Mouse (Mus musculus) MEL (cell line): ENCODE measurements around the gene Chek1. TPM values are rescaled to one million over a fixed set of nuclear protein-coding genes. Genes with fewer than 3 reads are reported as not detected.
A peak's percentile ranks its signal among the peaks of the same experiment; 100 is the strongest.

Experiments
- DNase-seq: peaks from one replicate; pipeline ENCODE4 v3.0.0; 2011; ENCODE audit warnings: low read depth, low spot score
- H3K27ac ChIP-seq: 2 replicates; pipeline ENCODE4 v1.5.1; 2012; ENCODE audit warnings: low read depth, mild to moderate bottlenecking, control low read depth, low read length, moderate library complexity; ENCODE audit not compliant: control insufficient read depth
- H3K27me3 ChIP-seq, 2 experiments: fragments of 150-350 bp in 1 of 2; sonication (generic) in 1 of 2; 2 replicates each; pipeline ENCODE4 v1.6.1; 2012; ENCODE audit warnings: low read length in 2 of 2, mild to moderate bottlenecking in 2 of 2, improper control_type of control experiment in 1 of 2, moderate library complexity in 1 of 2; ENCODE audit not compliant: insufficient read depth in 2 of 2, control insufficient read depth in 1 of 2
- H3K36me3 ChIP-seq, 2 experiments: 2 replicates each; pipeline ENCODE4 v1.6.1; 2012 to 2014; ENCODE audit warnings: low read length in 2 of 2, improper control_type of control experiment in 1 of 2, inconsistent platforms in 1 of 2, mild to moderate bottlenecking in 1 of 2; ENCODE audit not compliant: insufficient read depth in 2 of 2, control insufficient read depth in 1 of 2
- H3K4me1 ChIP-seq, 2 experiments: fragments of 150-350 bp in 1 of 2; sonication (generic) in 1 of 2; 2 replicates each; pipeline ENCODE4 v1.6.1; 2012; ENCODE audit warnings: low read length in 2 of 2, improper control_type of control experiment in 1 of 2, mild to moderate bottlenecking in 1 of 2; ENCODE audit not compliant: insufficient read depth in 2 of 2, control insufficient read depth in 1 of 2
- H3K4me3 ChIP-seq, 2 experiments: fragments of 150-350 bp in 1 of 2; sonication (generic) in 1 of 2; 2 replicates each; pipeline ENCODE4 v1.5.1; 2012; ENCODE audit warnings: low read depth in 2 of 2, low read length in 2 of 2, mild to moderate bottlenecking in 2 of 2, moderate library complexity in 2 of 2, control low read depth in 1 of 2, improper control_type of control experiment in 1 of 2; ENCODE audit not compliant: control insufficient read depth in 1 of 2, insufficient read depth in 1 of 2
- H3K79me2 ChIP-seq: 2 replicates; pipeline ENCODE4 v1.6.1; 2012; ENCODE audit warnings: mild to moderate bottlenecking, low read length, moderate library complexity; ENCODE audit not compliant: control insufficient read depth, poor library complexity, insufficient read depth
- H3K9ac ChIP-seq: 2 replicates; pipeline ENCODE4 v1.6.1; 2012; ENCODE audit warnings: low read depth, mild to moderate bottlenecking, control low read depth, low read length, moderate library complexity; ENCODE audit not compliant: control insufficient read depth, poor library complexity, severe bottlenecking
- H3K9me3 ChIP-seq: fragments of 150-350 bp; sonication (generic); replicated peaks from 2 replicates; pipeline ENCODE4 v1.6.1; 2012; ENCODE audit warnings: mild to moderate bottlenecking, low read length, improper control_type of control experiment, moderate library complexity; ENCODE audit not compliant: insufficient read depth
- BHLHE40 ChIP-seq: IDR thresholded peaks from 2 replicates; pipeline ENCODE4 v1.6.1; 2012; ENCODE audit warnings: low read depth, mild to moderate bottlenecking, inconsistent platforms, low read length, improper control_type of control experiment, borderline replicate concordance
- CHD1 ChIP-seq: IDR thresholded peaks from 2 replicates; pipeline ENCODE4 v1.6.1; 2012; ENCODE audit warnings: low read depth, mild to moderate bottlenecking, inconsistent platforms, low read length, improper control_type of control experiment
- CHD2 ChIP-seq: IDR thresholded peaks from 2 replicates; pipeline ENCODE4 v1.6.1; 2011; ENCODE audit warnings: low read length, improper control_type of control experiment
- CTCF ChIP-seq, 3 experiments: IDR thresholded peaks in 2 of 3; conservative IDR thresholded peaks in 1 of 3; 2 replicates each; pipeline ENCODE4 v1.5.1; 2011 to 2012; ENCODE audit warnings: low read length in 3 of 3, low read depth in 2 of 3, mild to moderate bottlenecking in 2 of 3, improper control_type of control experiment in 1 of 3, inconsistent platforms in 1 of 3, mixed read lengths in 1 of 3, moderate library complexity in 1 of 3; ENCODE audit not compliant: control insufficient read depth in 1 of 3, insufficient read depth in 1 of 3, poor library complexity in 1 of 3, severe bottlenecking in 1 of 3
- ELF1 ChIP-seq: IDR thresholded peaks from 2 replicates; pipeline ENCODE4 v1.6.1; 2014; ENCODE audit warnings: low read depth, mild to moderate bottlenecking, inconsistent platforms, low read length, improper control_type of control experiment, moderate library complexity
- EP300 ChIP-seq, 2 experiments: IDR thresholded peaks; 2 replicates each; pipeline ENCODE4 v1.6.1; 2011; ENCODE audit warnings: improper control_type of control experiment in 2 of 2, low read length in 2 of 2, low read depth in 1 of 2, mild to moderate bottlenecking in 1 of 2
- GABPA ChIP-seq: IDR thresholded peaks from 2 replicates; pipeline ENCODE4 v1.6.1; 2012; ENCODE audit warnings: low read depth, mild to moderate bottlenecking, inconsistent platforms, low read length, improper control_type of control experiment, moderate library complexity
- GATA1 ChIP-seq: IDR thresholded peaks from 2 replicates; pipeline ENCODE4 v1.6.1; 2011; ENCODE audit warnings: low read depth, low read length, improper control_type of control experiment
- JUND ChIP-seq: IDR thresholded peaks from 2 replicates; pipeline ENCODE4 v1.6.1; 2011; ENCODE audit warnings: low read depth, mild to moderate bottlenecking, improper control_type of control experiment, low read length
- KAT2A ChIP-seq: conservative IDR thresholded peaks from 2 replicates; pipeline ENCODE4 v1.6.1; 2012; ENCODE audit warnings: low read depth, low read length, improper control_type of control experiment, inconsistent platforms
- MXI1 ChIP-seq: IDR thresholded peaks from 2 replicates; pipeline ENCODE4 v1.6.1; 2011; ENCODE audit warnings: mild to moderate bottlenecking, low read depth, low read length, improper control_type of control experiment
- MYB ChIP-seq: IDR thresholded peaks from 2 replicates; pipeline ENCODE4 v1.6.1; 2011; ENCODE audit warnings: mild to moderate bottlenecking, low read depth, low read length, improper control_type of control experiment
- NELFE ChIP-seq: IDR thresholded peaks from 2 replicates; pipeline ENCODE4 v1.6.1; 2011; ENCODE audit warnings: low read depth, low read length, improper control_type of control experiment
- POLR2AphosphoS2 ChIP-seq: IDR thresholded peaks from 2 replicates; pipeline ENCODE4 v1.6.1; 2011; ENCODE audit warnings: low read length, improper control_type of control experiment
- SIN3A ChIP-seq: IDR thresholded peaks from 2 replicates; pipeline ENCODE4 v1.6.1; 2012; ENCODE audit warnings: low read length, improper control_type of control experiment, inconsistent platforms
- TAL1 ChIP-seq: IDR thresholded peaks from 2 replicates; pipeline ENCODE4 v1.6.1; 2012; ENCODE audit warnings: mild to moderate bottlenecking, inconsistent platforms, low read length, moderate library complexity, mixed read lengths
- TBP ChIP-seq: IDR thresholded peaks from 2 replicates; pipeline ENCODE4 v1.8.0; 2011; ENCODE audit warnings: low read depth, low read length, improper control_type of control experiment
- TCF12 ChIP-seq: IDR thresholded peaks from 2 replicates; pipeline ENCODE4 v1.6.1; 2014; ENCODE audit warnings: low read depth, mild to moderate bottlenecking, inconsistent platforms, low read length, improper control_type of control experiment, moderate library complexity
- UBTF ChIP-seq: IDR thresholded peaks from 2 replicates; pipeline ENCODE4 v1.6.1; 2012; ENCODE audit warnings: low read depth, mild to moderate bottlenecking, inconsistent platforms, low read length, improper control_type of control experiment, moderate library complexity, borderline replicate concordance; ENCODE audit not compliant: insufficient read depth
- USF1 ChIP-seq: IDR thresholded peaks from 2 replicates; pipeline ENCODE4 v1.6.1; 2014; ENCODE audit warnings: low read depth, mild to moderate bottlenecking, inconsistent platforms, low read length, improper control_type of control experiment, moderate library complexity
- ZC3H11A ChIP-seq: IDR thresholded peaks from 2 replicates; pipeline ENCODE4 v1.6.1; 2012; ENCODE audit warnings: low read depth, mild to moderate bottlenecking, inconsistent platforms, low read length, improper control_type of control experiment
- polyA plus RNA-seq, 2 experiments: library from polyadenylated mRNA; stranded (reverse) in 1 of 2; unstranded in 1 of 2; fragments of >175 nt in 1 of 2; fragments of >200 nt in 1 of 2; gene quantifications; 2 replicates each; pipeline versions ENCODE4 v1.2.1 to v1.2.4; 2012; ENCODE audit warnings: low replicate concordance in 2 of 2, low read depth in 1 of 2; ENCODE audit not compliant: insufficient read length in 2 of 2, insufficient read depth in 1 of 2, missing spikeins in 1 of 2
- total RNA-seq: library from RNA; depleted of rRNA; stranded (reverse); fragments of 300-350 nt; gene quantifications from 2 replicates; pipeline ENCODE4 v1.2.3, GENCODE M21; 2012; rRNA removed

The Chek1 gene
- total and polyA plus RNA-seq, 3 experiments, result 31.1 to 33.3 TPM; not detected in 1

DNA sequence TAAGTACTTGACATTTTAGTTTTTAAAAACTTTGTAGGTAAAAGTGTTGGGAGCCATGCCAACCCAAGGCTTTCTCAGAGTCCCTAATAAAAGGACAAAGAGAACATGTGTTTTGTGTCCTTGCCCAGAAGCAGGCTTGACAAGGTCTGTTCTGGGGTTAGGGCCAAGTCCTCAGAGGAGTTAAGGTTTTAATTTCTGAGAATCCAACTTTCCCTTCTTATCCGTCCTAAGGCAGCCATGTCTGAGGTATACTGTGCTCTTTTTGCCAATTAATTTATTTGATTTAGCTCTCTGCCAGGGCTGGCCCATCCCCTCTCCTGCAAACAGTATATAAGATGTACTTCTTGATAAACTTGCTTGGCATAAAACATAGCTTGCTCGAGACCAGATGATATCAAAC, 45.4 kb downstream of the Chek1 start:
- peaks cover 0 to 9% of the 10 kb centered on the region in 2 experiments; a peak in 2 of 4 replicates for H3K36me3 ChIP-seq
- H3K79me2 ChIP-seq, result no peaks in the 10 kb centered on the region
- peak; percentile 59 for DNase-seq
- H3K27ac ChIP-seq, result no peak overlapping the region
- TF ChIP-seq CHD1 (no peak), TAL1 (peak; percentile 62), CHD2 (no peak), MXI1 (no peak; the same call in 1 of the 2 replicates), MYB (no peak), KAT2A (no peak), ZC3H11A (no peak), EP300 (IDR thresholded peaks at IDR 0.05; ENCODE audit: low read depth in 1 of 2, low read length in 2 of 2) (peak in 1 of 2 experiments; percentile 51; a peak in 1 of 4 replicates), ELF1 (no peak), JUND (no peak), USF1 (no peak), UBTF (no peak), POLR2AphosphoS2 (no peak), GATA1 (peak; percentile 59), NELFE (no peak), GABPA (no peak), CTCF (IDR thresholded peaks at IDR 0.05 in 2 of 3, conservative IDR thresholded peaks at IDR 0.05 in 1 of 3; ENCODE audit: control insufficient read depth in 1 of 3, insufficient read depth in 1 of 3, low read depth in 2 of 3, low read length in 3 of 3, poor library complexity in 1 of 3, severe bottlenecking in 1 of 3) (no peak), TBP (no peak), SIN3A (no peak), BHLHE40 (no peak), TCF12 (peak; percentile 52; the same call in 1 of the 2 replicates)
- TF ChIP-seq, all 39 proteins: peak for 4
- H3K9ac ChIP-seq, result no peak overlapping the region
- peaks cover 0 to 8% of the 10 kb centered on the region in 2 experiments; a peak in 2 of 4 replicates for H3K4me1 ChIP-seq
- no peaks in the 10 kb centered on the region for H3K9me3 ChIP-seq
- no peaks in the 10 kb centered on the region for H3K27me3 ChIP-seq
- H3K4me3 ChIP-seq, result no peak overlapping the region

Other genes starting within 250 kb of the Chek1 start
- gene Gm5615, start 185.1 kb downstream of the Chek1 start, total RNA-seq, result not detected in 2 replicates
- gene Gm5615, start 185.1 kb downstream of the Chek1 start, polyA plus RNA-seq, result not detected
- not detected in 2 replicates for gene Gm17689, start 144.4 kb downstream of the Chek1 start, total RNA-seq
- gene Gm17689, start 144.4 kb downstream of the Chek1 start, polyA plus RNA-seq, result not detected
- gene A630095E13Rik, start 83.7 kb downstream of the Chek1 start, total RNA-seq, result not detected in 2 replicates
- not detected for gene A630095E13Rik, start 83.7 kb downstream of the Chek1 start, polyA plus RNA-seq
- gene Acrv1, start 33.8 kb downstream of the Chek1 start, total RNA-seq, result not detected in 2 replicates
- under 1 TPM in 1 of 2 experiments, not detected in 1; 0.18 TPM for gene Acrv1, start 33.8 kb downstream of the Chek1 start, polyA plus RNA-seq
- gene Stt3a, start 40.6 kb upstream of the Chek1 start, total RNA-seq, result 232 and 283 TPM in 2 replicates
- 100 to 1,000 TPM; 142 to 174 TPM for gene Stt3a, start 40.6 kb upstream of the Chek1 start, polyA plus RNA-seq
- 32.1 and 35.0 TPM in 2 replicates for gene Ei24, start 70.3 kb upstream of the Chek1 start, total RNA-seq
- gene Ei24, start 70.3 kb upstream of the Chek1 start, polyA plus RNA-seq, result 10 to 100 TPM in 1 of 2 experiments, not detected in 1; 59.7 TPM
- not detected in 2 replicates for gene Fez1, start 94.8 kb upstream of the Chek1 start, total RNA-seq
- not detected for gene Fez1, start 94.8 kb upstream of the Chek1 start, polyA plus RNA-seq